Mouse (Mus musculus) kidney, adult 2 months (tissue): ENCODE data around the gene Casc3.

Experiments used
- CTCF ChIP-seq: fragments of 200-500 bp; conservative IDR thresholded peaks from 2 replicates; pipeline ENCODE4 v1.5.1; 2011; ENCODE audit warnings: low read depth, mild to moderate bottlenecking, control low read depth, low read length, moderate library complexity, mixed read lengths; ENCODE audit not compliant: insufficient read depth, insufficient read length
- POLR2A ChIP-seq: fragments of 200-500 bp; IDR thresholded peaks from one replicate; pipeline ENCODE4 v1.6.1; 2011; ENCODE audit warnings: low read depth, low read length, control low read depth

DNA sequence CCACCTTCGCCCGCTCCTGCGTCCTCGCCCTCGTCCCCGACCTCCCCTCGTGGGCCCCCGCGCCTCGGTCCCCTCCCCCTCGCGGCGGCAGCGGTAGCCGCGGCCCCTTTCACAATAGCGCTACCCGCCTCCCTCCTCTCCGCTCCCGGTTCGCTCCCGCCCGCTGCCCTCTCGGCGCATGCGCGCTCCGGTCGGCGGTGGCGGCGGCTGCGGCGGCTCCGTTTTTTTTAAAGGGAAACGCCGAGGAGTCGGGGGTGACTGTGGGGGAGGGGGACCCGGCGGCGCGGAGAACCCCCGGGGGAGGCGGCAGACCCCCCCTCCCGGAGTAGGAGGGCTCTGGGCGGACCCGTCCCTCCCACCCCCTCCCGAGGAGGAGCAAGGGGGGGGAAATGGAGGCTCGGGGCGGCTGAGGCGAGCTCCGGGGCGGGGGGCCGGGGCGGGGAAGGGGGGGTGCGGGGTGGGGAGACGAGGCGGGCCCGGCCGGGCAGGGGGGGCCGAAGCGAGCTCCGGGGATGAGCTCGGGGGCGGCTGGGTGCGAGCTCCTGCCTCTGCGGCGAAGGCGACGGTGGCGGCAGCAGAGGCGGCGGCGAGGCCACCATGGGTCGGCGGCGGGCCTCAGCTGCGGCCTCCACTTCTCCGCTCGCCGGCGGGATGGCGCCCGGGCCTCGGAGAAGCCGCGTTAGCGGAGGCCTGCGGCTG is 9.5 kb upstream of the Casc3 start, which contains the start of gene Msl1:
- TF ChIP-seq CTCF (no peak), POLR2A (no peak)
